Mouse (Mus musculus) adrenal gland, postnatal 25 days (tissue): ENCODE data around the gene Nsa2. TPM values are rescaled to one million over a fixed set of nuclear protein-coding genes. Genes with fewer than 3 reads are reported as not detected.
"Not testable (repeated sequence)": the region's sequence is repeated elsewhere in the genome, so short reads cannot be mapped to it uniquely, and the experiment has no call there.

Experiments
- DNase-seq: peaks from one replicate; pipeline ENCODE4 v3.0.0; 2021; ENCODE audit warnings: mixed read lengths
- long read RNA-seq: library from polyadenylated mRNA; stranded (forward); transcript quantifications from one replicate; pipeline ENCODE4 v2.0.0, GENCODE M21; 2021
- total RNA-seq: library from RNA; stranded (reverse); gene quantifications from 2 replicates; pipeline ENCODE4 v1.2.3, GENCODE M21; 2021

The Nsa2 gene
- total RNA-seq, result 71.3 and 76.8 TPM in 2 replicates
- long read RNA-seq, transcript Nsa2-201 (6 exons, 2,700 nt), result major isoform, 12 of 15 reads
- long read RNA-seq, partial matches to known transcripts, result 3 of 15 reads
- long read RNA-seq, other reads (novel, unspliced or antisense), result 0 of 15 reads

GRCm38 (mm10) chr13:97137466-97138400, at the start of gene Nsa2, which contains the start of gene Gfm2:
TSS of gene Nsa2 (minus strand) at chr13:97137937.
TSS of gene Gfm2 (plus strand) at chr13:97137937.
- peak; percentile 80 for DNase-seq

GRCm38 (mm10) chr13:97186346-97186745, 48.6 kb upstream of the Nsa2 start:
- DNase-seq, result no peak

GRCm38 (mm10) chr13:97184656-97185055, 46.9 kb upstream of the Nsa2 start:
- DNase-seq, result no peak

- no peak for DNase-seq
Observed at GRCm38 (mm10) chr13:97184168-97184567, 46.4 kb upstream of the Nsa2 start.

- no peak for DNase-seq
Observed at GRCm38 (mm10) chr13:97182821-97183220, 45.1 kb upstream of the Nsa2 start.

GRCm38 (mm10) chr13:97180113-97180828, 42.5 kb upstream of the Nsa2 start:
- DNase-seq, result no peak

- no peak for DNase-seq
Observed at GRCm38 (mm10) chr13:97178943-97179342, 41.2 kb upstream of the Nsa2 start.

- DNase-seq, result no peak
Observed at GRCm38 (mm10) chr13:97176731-97177130, 39.0 kb upstream of the Nsa2 start.

GRCm38 (mm10) chr13:97175520-97176264, 38.0 kb upstream of the Nsa2 start:
- DNase-seq, result no peak

GRCm38 (mm10) chr13:97145834-97146233, 8.1 kb upstream of the Nsa2 start:
- DNase-seq, result peak; percentile 27

- no peak for DNase-seq
Observed at GRCm38 (mm10) chr13:97142321-97142720, 4.6 kb upstream of the Nsa2 start.

- not testable (repeated sequence) for DNase-seq
Observed at GRCm38 (mm10) chr13:97138404-97138931, 731 bp upstream of the Nsa2 start.

GRCm38 (mm10) chr13:97130413-97130812, 7.3 kb downstream of the Nsa2 start:
- DNase-seq, result not testable (repeated sequence)

- DNase-seq, result not testable (repeated sequence)
Observed at GRCm38 (mm10) chr13:97129654-97130053, 8.1 kb downstream of the Nsa2 start.

GRCm38 (mm10) chr13:97121341-97121740, 16.4 kb downstream of the Nsa2 start:
- DNase-seq, result no peak

- no peak for DNase-seq
Observed at GRCm38 (mm10) chr13:97109046-97109445, 28.7 kb downstream of the Nsa2 start.

GRCm38 (mm10) chr13:97107721-97108120, 30.0 kb downstream of the Nsa2 start:
- DNase-seq, result not testable (repeated sequence)

- no peak for DNase-seq
Observed at GRCm38 (mm10) chr13:97104996-97105395, 32.7 kb downstream of the Nsa2 start.

GRCm38 (mm10) chr13:97099187-97099852, 38.4 kb downstream of the Nsa2 start, which contains the start of gene Gm6169:
TSS of gene Gm6169 (minus strand) at chr13:97099237.
- peak; percentile 16 for DNase-seq

GRCm38 (mm10) chr13:97095726-97096125, 42.0 kb downstream of the Nsa2 start:
- no peak for DNase-seq

- no peak for DNase-seq
Observed at GRCm38 (mm10) chr13:97088183-97088582, 49.6 kb downstream of the Nsa2 start.
